Mouse (Mus musculus): ENCODE results near the gene Ufc1. TPM values are rescaled to one million over a fixed set of nuclear protein-coding genes. Genes with fewer than 3 reads are reported as not detected.

The Ufc1 gene
- total and polyA plus RNA-seq, 3 experiments: 71.0 to 408 (median 101) TPM

DNA sequence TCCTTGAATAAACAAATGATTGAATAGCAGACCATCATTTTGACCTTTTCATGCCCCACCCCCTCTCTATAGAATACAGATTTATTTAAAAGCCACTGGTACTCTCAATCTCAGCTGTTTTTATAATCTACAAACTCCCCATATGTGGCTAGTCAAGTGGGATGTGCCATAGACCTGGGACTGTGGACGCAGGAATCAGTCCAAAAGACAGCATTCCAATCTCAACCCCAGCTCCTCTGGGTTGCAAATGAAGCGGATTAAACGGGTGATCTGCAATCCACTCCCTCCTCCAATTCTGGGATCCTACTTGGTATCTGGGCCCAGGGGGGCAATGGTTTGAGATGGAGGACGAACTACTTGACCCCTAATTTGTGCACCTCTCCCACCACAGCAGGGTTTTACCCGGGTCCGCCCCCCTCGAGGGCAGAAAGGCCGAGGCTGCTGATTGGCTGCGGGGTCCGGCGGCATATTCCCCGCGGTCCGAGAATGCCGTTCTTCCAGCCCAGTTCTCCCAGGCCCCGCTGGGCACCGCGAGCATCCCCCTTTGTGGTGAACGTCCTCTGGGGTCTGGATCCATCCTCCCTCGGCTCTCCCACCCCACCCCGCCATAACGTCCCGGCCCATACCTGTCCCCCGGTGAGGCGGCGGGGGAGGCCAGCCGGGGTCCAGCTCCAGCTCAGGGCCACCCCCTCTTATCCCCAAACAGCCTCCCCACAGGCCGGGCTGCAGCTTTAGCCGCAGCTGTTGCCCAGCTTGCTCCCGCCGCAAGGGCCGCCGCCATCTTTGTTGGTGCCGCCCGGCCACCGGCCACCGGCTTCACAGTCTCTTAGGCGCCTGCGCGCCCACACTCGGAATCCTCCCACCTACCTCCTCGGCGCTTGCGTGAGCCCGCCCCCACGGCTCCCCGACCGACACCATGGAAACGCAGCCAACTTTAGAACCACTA, 7.4 kb downstream of the Ufc1 start, which contains the start of gene Usp21:
Gene Usp21, minus strand, starts transcription at position 856 of the 946 bp plus-strand sequence.
- Histone ChIP-seq H3K36me3 (ENCODE audit: control insufficient read depth in 1 of 2, insufficient read depth in 2 of 2, low read length in 2 of 2) (peaks cover 0 to 4% of the 10 kb centered on the region in 2 experiments; a peak in 2 of 4 replicates), H3K27ac (ENCODE audit: control insufficient read depth, low read depth, low read length) (peak within 1 kb of the TSS; percentile 20), H3K9ac (ENCODE audit: control insufficient read depth, low read depth, low read length, poor library complexity, severe bottlenecking) (peak within 1 kb of the TSS; percentile 90), H3K79me2 (ENCODE audit: control insufficient read depth, insufficient read depth, low read length, poor library complexity) (peaks cover 7% of the 10 kb centered on the region), H3K9me3 (replicated peaks; ENCODE audit: insufficient read depth, low read length) (no peaks in the 10 kb centered on the region), H3K27me3 (ENCODE audit: control insufficient read depth in 1 of 2, insufficient read depth in 2 of 2, low read length in 2 of 2) (no peaks in the 10 kb centered on the region), H3K4me1 (ENCODE audit: control insufficient read depth in 1 of 2, insufficient read depth in 2 of 2, low read length in 2 of 2) (peaks cover 0 to 6% of the 10 kb centered on the region in 2 experiments; a peak in 2 of 4 replicates), H3K4me3 (ENCODE audit: control insufficient read depth in 1 of 2, insufficient read depth in 1 of 2, low read depth in 2 of 2, low read length in 2 of 2) (peak within 1 kb of the TSS; percentile 79 to 90)
- no peak for TF ChIP-seq RAD21 (IDR thresholded peaks at IDR 0.05; ENCODE audit: low read depth, low read length)
- peak; percentile 79 to 93 for TF ChIP-seq POLR2A (IDR thresholded peaks at IDR 0.05; ENCODE audit: control insufficient read depth in 1 of 2, insufficient read depth in 1 of 2, low read depth in 1 of 2, low read length in 2 of 2, poor library complexity in 1 of 2)
- TF ChIP-seq HCFC1 (IDR thresholded peaks at IDR 0.05; ENCODE audit: low read depth, low read length): peak; percentile 92
- TF ChIP-seq NELFE (IDR thresholded peaks at IDR 0.05; ENCODE audit: low read depth, low read length): peak; percentile 79
- peak; percentile 58; the same call in 1 of the 2 replicates for TF ChIP-seq ZMIZ1 (IDR thresholded peaks at IDR 0.05; ENCODE audit: low read depth, low read length)
- peak; percentile 54; the same call in 1 of the 2 replicates for TF ChIP-seq MAZ (IDR thresholded peaks at IDR 0.05; ENCODE audit: low read depth, low read length)
- peak; percentile 71 for TF ChIP-seq TBP (IDR thresholded peaks at IDR 0.05; ENCODE audit: low read depth, low read length)
- peak; percentile 88 for TF ChIP-seq TCF12 (IDR thresholded peaks at IDR 0.05; ENCODE audit: low read depth, low read length)
- peak; percentile 68; the same call in 1 of the 2 replicates for TF ChIP-seq MXI1 (IDR thresholded peaks at IDR 0.05; ENCODE audit: low read depth, low read length)
- TF ChIP-seq SIN3A (IDR thresholded peaks at IDR 0.05; ENCODE audit: low read length): peak; percentile 54; the same call in 1 of the 2 replicates
- TF ChIP-seq POLR2AphosphoS5 (IDR thresholded peaks at IDR 0.05; ENCODE audit: borderline replicate concordance, low read depth, low read length): no peak
- TF ChIP-seq GATA1 (IDR thresholded peaks at IDR 0.05; ENCODE audit: low read depth, low read length): no peak
- peak; percentile 57 for TF ChIP-seq ELF1 (IDR thresholded peaks at IDR 0.05; ENCODE audit: low read depth, low read length)
- no peak for TF ChIP-seq CTCF (IDR thresholded peaks at IDR 0.05 in 2 of 3, conservative IDR thresholded peaks at IDR 0.05 in 1 of 3; ENCODE audit: control insufficient read depth in 1 of 3, insufficient read depth in 1 of 3, low read depth in 2 of 3, low read length in 3 of 3, poor library complexity in 1 of 3, severe bottlenecking in 1 of 3)
- peak; percentile 88 for TF ChIP-seq POLR2AphosphoS2 (IDR thresholded peaks at IDR 0.05; ENCODE audit: low read length)
- TF ChIP-seq NRF1 (IDR thresholded peaks at IDR 0.05; ENCODE audit: insufficient read depth, low read depth, low read length, poor library complexity, severe bottlenecking): peak; percentile 96
- DNase-seq (ENCODE audit: low read depth, low spot score): peak; percentile 93

DNA sequence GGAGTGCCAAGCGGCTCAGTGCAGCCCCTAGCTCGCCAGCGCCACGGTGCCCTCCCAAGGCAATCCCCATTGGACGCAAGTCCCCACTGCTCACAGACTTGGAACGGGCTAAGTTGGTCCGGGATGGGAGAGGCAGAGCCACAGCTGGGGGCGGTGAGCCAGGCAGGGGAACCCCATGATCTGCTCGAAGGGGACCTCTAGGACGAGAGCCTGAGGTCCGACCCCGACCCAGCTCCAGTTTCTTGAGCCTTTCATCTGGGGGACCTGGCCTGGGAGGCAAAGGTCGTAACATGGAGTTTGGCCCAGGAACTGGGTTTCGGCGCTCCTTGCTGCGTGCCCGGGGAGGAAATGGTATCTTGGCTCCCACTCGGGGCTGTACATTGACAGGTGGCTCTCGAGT, 8.3 kb downstream of the Ufc1 start:
- TF ChIP-seq ELF1 (IDR thresholded peaks at IDR 0.05; ENCODE audit: low read depth, low read length): no peak
- no peak for TF ChIP-seq SMC3 (IDR thresholded peaks at IDR 0.05; ENCODE audit: low read depth, low read length)
- TF ChIP-seq ETS1 (IDR thresholded peaks at IDR 0.05; ENCODE audit: low read depth, low read length): no peak
- no peak for TF ChIP-seq CHD1 (IDR thresholded peaks at IDR 0.05; ENCODE audit: low read depth, low read length)
- no peak for TF ChIP-seq UBTF (IDR thresholded peaks at IDR 0.05; ENCODE audit: borderline replicate concordance, insufficient read depth, low read depth, low read length)
- no peak for TF ChIP-seq NELFE (IDR thresholded peaks at IDR 0.05; ENCODE audit: low read depth, low read length)
- Histone ChIP-seq H3K79me2 (ENCODE audit: control insufficient read depth, insufficient read depth, low read length, poor library complexity) (peaks cover 7% of the 10 kb centered on the region; the same call in 1 of the 2 replicates), H3K9ac (ENCODE audit: control insufficient read depth, low read depth, low read length, poor library complexity, severe bottlenecking) (no peak overlapping the region), H3K9me3 (replicated peaks; ENCODE audit: insufficient read depth, low read length) (no peaks in the 10 kb centered on the region), H3K4me3 (ENCODE audit: control insufficient read depth in 1 of 2, insufficient read depth in 1 of 2, low read depth in 2 of 2, low read length in 2 of 2) (no peak overlapping the region), H3K36me3 (ENCODE audit: control insufficient read depth in 1 of 2, insufficient read depth in 2 of 2, low read length in 2 of 2) (peaks cover 0 to 8% of the 10 kb centered on the region in 2 experiments; a peak in 2 of 4 replicates), H3K27ac (ENCODE audit: control insufficient read depth, low read depth, low read length) (no peak overlapping the region), H3K27me3 (ENCODE audit: control insufficient read depth in 1 of 2, insufficient read depth in 2 of 2, low read length in 2 of 2) (no peaks in the 10 kb centered on the region), H3K4me1 (ENCODE audit: control insufficient read depth in 1 of 2, insufficient read depth in 2 of 2, low read length in 2 of 2) (peaks cover 0 to 10% of the 10 kb centered on the region in 2 experiments; a peak in 3 of 4 replicates)
- no peak for DNase-seq (ENCODE audit: low read depth, low spot score)

Measured in MEL (cell line).